Mouse (Mus musculus) erythroblast, embryonic 14.5 days (primary cell): ENCODE results near the gene Xrcc3. TPM values are rescaled to one million over a fixed set of nuclear protein-coding genes. Genes with fewer than 3 reads are reported as not detected.
A peak's percentile ranks its signal among the peaks of the same experiment; 100 is the strongest.

Source experiments
- H3K27me3 ChIP-seq: 2 replicates; pipeline ENCODE4 v1.6.1; 2012; ENCODE audit warnings: inconsistent platforms; ENCODE audit not compliant: control insufficient read depth
- H3K36me3 ChIP-seq: 2 replicates; pipeline ENCODE4 v1.6.1; 2012; ENCODE audit warnings: mild to moderate bottlenecking, inconsistent platforms; ENCODE audit not compliant: control insufficient read depth
- H3K4me1 ChIP-seq: 2 replicates; pipeline ENCODE4 v1.6.1; 2012; ENCODE audit warnings: inconsistent platforms; ENCODE audit not compliant: control insufficient read depth
- H3K4me3 ChIP-seq: replicated peaks from 2 replicates; pipeline ENCODE3; 2012; ENCODE audit warnings: moderate library complexity, mild to moderate bottlenecking, inconsistent platforms
- H3K9me3 ChIP-seq: 2 replicates; pipeline ENCODE4 v1.6.1; 2012; ENCODE audit warnings: low read length, inconsistent platforms, mixed read lengths; ENCODE audit not compliant: control insufficient read depth
- GATA1 ChIP-seq: IDR thresholded peaks from 2 replicates; pipeline ENCODE4 v1.6.1; 2012; ENCODE audit warnings: low read length, inconsistent platforms, mixed read lengths
- TAL1 ChIP-seq: IDR thresholded peaks from 3 replicates; pipeline ENCODE4 v1.6.1; 2012; ENCODE audit warnings: low read length, inconsistent platforms, mixed read lengths
- polyA plus RNA-seq: library from polyadenylated mRNA; stranded (reverse); fragments of >175 nt; gene quantifications from 2 replicates; pipeline ENCODE4 v1.2.3, GENCODE M21; 2012

Gene Xrcc3
- polyA plus RNA-seq, 1 experiment, result 0.85 TPM

DNA sequence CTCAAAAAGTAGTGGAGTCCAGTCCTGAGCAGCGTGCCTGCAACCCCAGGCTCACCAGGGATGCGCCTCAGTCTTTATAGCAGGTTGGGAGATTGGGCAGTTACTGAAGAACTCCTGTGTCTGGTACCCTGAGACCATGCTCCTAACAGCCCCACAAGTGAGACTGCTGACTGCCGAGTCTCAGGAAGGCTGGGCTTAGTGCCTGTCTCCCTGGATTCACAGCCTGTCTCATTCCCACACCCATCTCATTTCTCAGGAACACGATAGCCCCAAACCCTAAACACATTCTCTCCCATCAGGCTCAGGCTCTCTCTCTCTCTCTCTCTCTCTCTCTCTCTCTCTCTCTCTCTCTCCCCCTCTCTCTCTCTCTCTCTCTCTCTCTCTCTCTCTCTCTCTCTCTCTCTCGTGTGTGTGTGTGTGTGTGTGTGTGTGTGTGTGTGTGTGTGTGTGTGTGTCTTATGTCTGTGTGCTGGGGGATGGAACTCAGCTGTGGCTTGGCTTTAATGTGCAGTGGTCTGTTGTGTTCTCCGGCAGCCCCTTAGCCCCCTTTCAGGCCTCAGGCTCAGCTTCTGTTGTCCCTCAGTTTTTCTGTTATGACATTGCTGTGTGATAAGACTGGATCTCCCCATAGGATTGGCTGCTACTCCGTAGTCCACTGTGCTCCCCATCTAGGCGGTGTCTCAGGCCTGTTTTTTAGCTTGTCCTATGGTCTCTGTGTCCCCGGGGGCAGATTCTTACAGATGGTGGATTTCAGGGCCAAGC, 43.7 kb downstream of the Xrcc3 start:
- Histone ChIP-seq H3K27me3 (no peaks in the 10 kb centered on the region), H3K4me3 (no peak overlapping the region), H3K9me3 (no peaks in the 10 kb centered on the region), H3K4me1 (peaks cover 8% of the 10 kb centered on the region), H3K36me3 (peaks cover 37% of the 10 kb centered on the region)
- TF ChIP-seq GATA1, result no peak
- no peak for TF ChIP-seq TAL1

DNA sequence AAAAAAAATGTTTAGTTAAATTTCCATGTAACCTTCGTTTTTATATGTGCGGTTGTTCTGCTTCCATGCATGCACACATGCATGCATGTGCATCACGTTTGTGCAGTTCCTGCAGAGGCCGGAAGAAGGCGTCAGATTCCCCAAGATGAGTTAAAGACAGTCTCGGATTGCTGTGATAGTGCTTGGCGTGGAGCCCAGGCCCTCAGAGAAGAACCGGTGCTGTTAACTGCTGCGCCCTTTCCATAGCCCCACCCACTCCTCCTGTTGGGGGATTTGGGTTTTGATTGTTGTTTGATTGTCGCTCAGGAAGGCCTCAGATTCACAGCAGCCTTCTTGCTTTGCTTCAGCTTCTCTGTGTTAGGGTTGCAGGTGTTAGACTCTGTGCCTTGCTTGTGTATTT, 44.4 kb downstream of the Xrcc3 start:
- no peaks in the 10 kb centered on the region for H3K9me3 ChIP-seq
- no peak overlapping the region for H3K4me3 ChIP-seq
- H3K27me3 ChIP-seq, result no peaks in the 10 kb centered on the region
- H3K4me1 ChIP-seq, result peaks cover 8% of the 10 kb centered on the region
- TF ChIP-seq TAL1 (no peak), GATA1 (no peak)
- peaks cover 30% of the 10 kb centered on the region for H3K36me3 ChIP-seq

DNA sequence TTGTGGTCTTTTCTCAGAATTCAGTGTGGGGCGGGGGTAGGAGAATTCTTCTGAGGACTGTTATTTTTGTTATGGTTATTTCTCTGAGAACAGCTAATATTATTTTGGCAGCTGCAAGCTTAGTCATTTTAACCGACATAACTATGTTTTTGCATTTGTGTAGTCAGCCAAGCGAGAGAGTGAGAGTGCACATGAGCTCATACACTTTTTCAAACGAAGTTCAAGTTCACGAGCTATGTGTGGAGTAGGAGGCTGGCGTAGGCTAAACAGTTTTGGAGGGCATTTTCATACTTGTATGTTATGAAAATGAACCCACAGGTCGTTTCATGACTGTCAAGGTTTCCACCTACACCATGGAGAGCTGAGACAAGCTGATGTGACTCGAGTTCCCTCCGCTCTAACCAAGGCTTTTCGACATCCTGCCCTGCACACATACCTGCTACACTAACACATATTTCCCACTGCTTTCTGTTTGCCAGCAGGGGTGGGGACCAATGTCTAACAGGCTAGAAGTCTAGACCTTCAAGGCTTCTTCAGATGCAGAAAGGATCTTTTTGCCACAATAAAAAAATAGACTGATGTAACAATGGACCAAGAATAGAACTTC, 45.2 kb downstream of the Xrcc3 start:
- H3K9me3 ChIP-seq, result no peaks in the 10 kb centered on the region
- TF ChIP-seq TAL1 (no peak), GATA1 (no peak)
- no peaks in the 10 kb centered on the region for H3K27me3 ChIP-seq
- peaks cover 9% of the 10 kb centered on the region for H3K4me1 ChIP-seq
- no peak overlapping the region for H3K4me3 ChIP-seq
- H3K36me3 ChIP-seq, result peaks cover 26% of the 10 kb centered on the region

DNA sequence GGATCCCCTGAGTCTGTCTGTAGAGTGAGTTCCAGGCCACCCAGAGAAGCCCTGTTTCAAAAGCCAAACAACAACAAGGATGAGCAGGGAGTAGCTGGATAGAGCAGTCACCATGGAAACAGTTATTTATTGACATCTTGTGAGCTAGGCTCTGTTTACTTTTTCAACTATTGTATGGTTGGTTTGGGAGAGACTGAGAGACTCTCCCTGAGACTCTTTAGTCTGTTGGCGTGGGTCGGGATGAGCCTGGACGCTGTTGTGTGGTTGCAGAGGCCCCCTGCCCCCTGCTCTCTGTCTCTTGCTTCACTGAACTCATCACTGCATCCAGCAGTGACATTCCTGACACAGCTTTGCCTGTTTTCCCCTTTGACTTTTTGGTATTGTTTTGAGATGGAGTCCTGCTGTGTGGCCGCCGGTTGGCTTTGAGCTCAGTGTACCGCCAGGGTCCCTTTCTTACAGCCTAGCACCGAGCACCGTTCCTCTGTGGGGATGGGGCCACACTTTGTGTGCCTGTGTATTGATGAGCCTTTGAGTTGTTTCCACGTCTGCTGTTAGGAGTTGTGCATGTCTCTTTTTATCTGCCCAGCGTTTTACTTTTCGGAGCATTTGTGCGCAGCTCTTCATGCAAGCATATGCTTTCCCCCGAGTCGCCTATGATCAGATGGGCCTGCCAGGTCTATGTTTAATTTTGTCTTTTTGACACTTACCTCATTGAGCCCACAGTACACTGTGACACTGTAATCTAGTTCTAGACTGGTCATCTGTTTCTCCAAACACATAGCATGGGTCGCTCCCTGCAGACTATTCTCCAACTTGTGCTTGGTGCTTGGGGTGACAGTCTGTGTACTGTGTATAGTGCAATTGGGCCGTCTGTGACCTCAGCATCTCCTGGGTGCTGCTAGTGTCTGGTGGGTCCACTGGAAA, 47.1 kb downstream of the Xrcc3 start:
- Histone ChIP-seq H3K36me3 (peaks cover 30% of the 10 kb centered on the region), H3K27me3 (no peaks in the 10 kb centered on the region), H3K9me3 (no peaks in the 10 kb centered on the region), H3K4me1 (peaks cover 26% of the 10 kb centered on the region), H3K4me3 (no peak overlapping the region)
- no peak for TF ChIP-seq GATA1
- no peak for TF ChIP-seq TAL1

DNA sequence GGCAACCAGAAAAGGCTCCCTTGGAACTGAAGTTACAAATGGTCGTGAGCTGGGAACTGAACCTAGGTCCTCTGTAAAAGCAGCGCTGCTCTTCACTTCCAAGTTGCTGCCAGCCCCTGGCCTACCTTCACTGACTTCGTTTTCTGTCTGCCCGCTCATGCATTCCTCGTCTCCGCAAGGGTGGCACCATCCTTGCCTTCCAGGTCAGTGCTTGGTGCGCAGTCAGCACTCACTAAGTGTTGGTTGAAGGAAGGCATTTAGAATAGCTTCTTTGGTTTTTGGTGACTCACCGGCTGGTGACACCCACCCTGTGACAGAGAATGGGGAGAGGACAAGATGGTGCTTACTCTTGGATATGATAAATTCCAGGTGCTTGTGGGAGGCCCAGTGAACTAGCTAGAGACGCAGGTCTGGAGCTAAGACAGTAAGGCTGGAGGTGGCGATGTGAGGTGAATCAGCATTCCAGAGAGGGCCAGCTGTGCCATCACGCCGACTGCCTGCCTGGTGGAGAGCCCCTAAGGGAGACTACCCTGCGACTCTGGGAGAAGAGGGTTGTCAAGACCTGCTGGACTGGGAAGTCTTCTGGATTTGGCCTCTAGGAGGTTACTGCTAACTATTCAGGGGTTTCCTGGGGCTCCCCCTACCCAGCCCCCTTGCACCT, 50.9 kb downstream of the Xrcc3 start:
- TF ChIP-seq TAL1, result no peak
- TF ChIP-seq GATA1, result no peak
- Histone ChIP-seq H3K4me1 (peaks cover 50% of the 10 kb centered on the region), H3K4me3 (no peak overlapping the region)

DNA sequence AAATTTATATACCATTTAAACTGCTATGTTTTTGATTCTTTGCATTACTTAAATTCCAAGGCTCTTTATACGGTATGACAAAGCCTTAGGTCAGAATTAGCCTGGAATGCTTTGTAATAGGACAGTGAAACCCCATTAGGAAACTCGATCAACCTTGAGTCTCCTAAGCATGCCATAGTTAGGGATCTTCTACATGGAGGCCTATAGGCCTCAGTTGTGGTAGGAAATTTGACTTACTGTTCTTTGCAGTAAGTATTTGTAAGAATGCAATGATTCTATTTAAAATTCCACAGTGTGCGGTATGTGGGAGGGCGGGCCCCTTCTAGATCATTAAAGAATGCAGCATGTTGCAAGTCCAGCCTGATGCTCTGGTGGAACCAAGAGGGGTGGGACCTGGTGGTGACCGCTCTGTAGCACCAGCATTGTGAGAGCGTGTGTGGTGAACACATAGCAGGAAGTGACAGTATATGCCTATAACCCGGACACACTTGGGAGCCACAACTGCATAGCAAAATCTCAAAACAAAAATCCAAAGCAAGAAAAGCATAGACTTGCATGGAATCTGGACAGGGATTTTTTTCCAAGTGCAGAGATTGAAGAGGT, 53.3 kb downstream of the Xrcc3 start:
- Histone ChIP-seq H3K27me3 (peaks cover 24% of the 10 kb centered on the region), H3K9me3 (no peaks in the 10 kb centered on the region), H3K4me3 (no peak overlapping the region), H3K36me3 (peaks cover 21% of the 10 kb centered on the region), H3K4me1 (peaks cover 53% of the 10 kb centered on the region)
- no peak for TF ChIP-seq TAL1
- TF ChIP-seq GATA1, result no peak

More for the DNA sequence above, 50.9 kb downstream of the Xrcc3 start:
- H3K9me3 ChIP-seq, result no peaks in the 10 kb centered on the region
- H3K27me3 ChIP-seq, result peaks cover 5% of the 10 kb centered on the region
- H3K36me3 ChIP-seq, result peaks cover 23% of the 10 kb centered on the region

DNA sequence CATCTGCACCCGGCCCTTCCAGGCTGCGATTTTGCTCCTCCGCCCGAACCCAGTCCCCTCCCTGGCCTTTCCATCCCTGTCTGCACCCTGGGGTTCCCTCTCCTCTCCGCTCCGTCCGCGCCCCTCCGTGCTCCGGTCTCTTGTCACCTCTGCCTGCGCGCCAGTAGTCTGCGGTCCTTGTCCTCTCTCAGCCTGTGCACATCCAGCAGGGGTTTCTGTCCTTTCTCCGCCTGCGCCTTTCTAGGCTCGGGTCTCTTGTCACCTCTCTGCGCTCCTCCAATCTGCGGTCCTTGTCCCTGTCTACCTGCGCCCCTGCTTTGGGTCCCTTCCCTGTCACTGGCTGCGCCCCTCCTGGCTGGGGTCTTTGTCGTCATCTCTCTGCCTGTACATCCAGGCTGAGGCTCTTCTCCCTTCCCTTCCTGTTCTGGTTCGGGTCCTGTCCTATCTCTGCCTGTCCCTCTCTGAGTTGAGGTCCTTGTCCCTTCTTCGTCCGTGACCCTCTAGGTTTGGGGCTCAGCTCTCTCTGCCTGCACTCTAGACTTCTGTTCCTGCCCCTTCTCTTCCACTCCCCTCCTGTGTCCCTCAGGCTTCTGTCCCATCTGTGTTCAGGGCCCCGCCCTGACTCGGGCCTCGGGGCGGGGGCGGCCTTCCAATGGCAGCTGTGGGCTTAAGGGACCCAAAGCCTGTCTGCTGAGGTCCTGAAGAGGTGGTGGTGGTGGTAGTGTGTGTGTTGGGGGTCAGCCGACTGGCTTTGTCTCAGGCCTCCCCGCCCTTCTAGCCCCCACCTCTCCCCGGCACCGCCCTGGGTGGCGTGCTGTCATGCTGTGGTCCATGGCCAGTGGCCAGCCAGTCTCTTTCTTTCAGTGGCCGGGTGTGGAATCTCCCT, 54.3 kb downstream of the Xrcc3 start:
- H3K27me3 ChIP-seq, result peaks cover 28% of the 10 kb centered on the region
- no peaks in the 10 kb centered on the region for H3K9me3 ChIP-seq
- peaks cover 21% of the 10 kb centered on the region for H3K36me3 ChIP-seq
- TF ChIP-seq GATA1 (no peak), TAL1 (no peak)
- H3K4me3 ChIP-seq, result peak overlapping the region; percentile 74
- H3K4me1 ChIP-seq, result peaks cover 61% of the 10 kb centered on the region
